Mouse (Mus musculus) urinary bladder, postnatal 25 days (tissue): Measurements from ENCODE around the gene Gm20696.

ENCODE experiments used
- DNase-seq: peaks from one replicate; pipeline ENCODE4 v3.0.0; 2022; ENCODE audit warnings: low spot score

Gm20696 gene

GRCm38 (mm10) chr6:99624542-99624941, 42.1 kb downstream of the Gm20696 start:
- no peak for DNase-seq

GRCm38 (mm10) chr6:99623641-99624040, 43.0 kb downstream of the Gm20696 start:
- DNase-seq: no peak

GRCm38 (mm10) chr6:99621167-99621566, 45.4 kb downstream of the Gm20696 start:
- DNase-seq: no peak

- no peak for DNase-seq
Measured at GRCm38 (mm10) chr6:99620471-99620870, 46.1 kb downstream of the Gm20696 start.

- DNase-seq: no peak
Measured at GRCm38 (mm10) chr6:99619964-99620363, 46.6 kb downstream of the Gm20696 start.

- no peak for DNase-seq
Measured at GRCm38 (mm10) chr6:99619466-99619865, 47.1 kb downstream of the Gm20696 start.

GRCm38 (mm10) chr6:99617867-99618266, 48.7 kb downstream of the Gm20696 start:
- DNase-seq: no peak

GRCm38 (mm10) chr6:99617415-99617814, 49.2 kb downstream of the Gm20696 start:
- DNase-seq: no peak

- no peak for DNase-seq
Measured at GRCm38 (mm10) chr6:99615272-99615751, 51.3 kb downstream of the Gm20696 start.

- DNase-seq: no peak
Measured at GRCm38 (mm10) chr6:99614566-99615271, 51.9 kb downstream of the Gm20696 start.

GRCm38 (mm10) chr6:99611866-99612265, 54.7 kb downstream of the Gm20696 start:
- DNase-seq: no peak

GRCm38 (mm10) chr6:99610454-99611427, 55.9 kb downstream of the Gm20696 start:
- DNase-seq: no peak

- DNase-seq: no peak
Measured at GRCm38 (mm10) chr6:99606079-99606478, 60.5 kb downstream of the Gm20696 start.

- no peak for DNase-seq
Measured at GRCm38 (mm10) chr6:99604758-99605157, 61.8 kb downstream of the Gm20696 start.

- no peak for DNase-seq
Measured at GRCm38 (mm10) chr6:99602434-99602833, 64.2 kb downstream of the Gm20696 start.

- no peak for DNase-seq
Measured at GRCm38 (mm10) chr6:99600886-99601285, 65.7 kb downstream of the Gm20696 start.

- no peak for DNase-seq
Measured at GRCm38 (mm10) chr6:99600168-99600793, 66.3 kb downstream of the Gm20696 start.

- DNase-seq: no peak
Measured at GRCm38 (mm10) chr6:99599651-99600050, 66.9 kb downstream of the Gm20696 start.

- DNase-seq: no peak
Measured at GRCm38 (mm10) chr6:99599229-99599628, 67.4 kb downstream of the Gm20696 start.

GRCm38 (mm10) chr6:99577040-99577439, 89.6 kb downstream of the Gm20696 start:
- no peak for DNase-seq

GRCm38 (mm10) chr6:99575633-99576032, 91.0 kb downstream of the Gm20696 start:
- no peak for DNase-seq

GRCm38 (mm10) chr6:99573343-99573742, 93.3 kb downstream of the Gm20696 start:
- no peak for DNase-seq
